Mouse (Mus musculus): Measurements from ENCODE around the gene Sp7. TPM values are rescaled to one million over a fixed set of nuclear protein-coding genes. Genes with fewer than 3 reads are reported as not detected.
"Not testable (repeated sequence)": the region's sequence is repeated elsewhere in the genome, so short reads cannot be mapped to it uniquely, and the experiment has no call there.

Sp7 gene
- polyA plus RNA-seq, 1 experiment from 2014 or later, result 1.0 TPM

DNA sequence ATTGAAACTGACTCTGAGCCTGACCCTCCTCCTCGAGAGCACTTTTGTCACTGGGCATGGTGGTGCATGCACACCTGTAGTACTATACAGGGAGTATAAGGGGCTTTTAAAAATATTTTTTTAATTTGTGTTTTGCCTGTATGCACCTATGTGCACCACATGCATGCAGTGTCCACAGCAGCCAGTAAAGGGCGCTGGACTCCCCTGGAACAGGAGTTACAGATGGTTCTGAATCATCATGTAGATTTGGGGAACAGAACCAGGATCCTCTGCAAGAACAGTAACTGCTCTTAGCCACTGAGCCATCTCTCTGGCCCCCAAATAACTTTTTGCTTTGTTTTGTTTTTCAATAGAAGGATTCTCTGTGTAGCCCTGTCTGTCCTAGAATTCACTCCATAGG is 14.8 kb downstream of the Sp7 start:
- H3K4me3 ChIP-seq, result no peak overlapping the region
- peaks cover 14% of the 10 kb centered on the region for H3K27me3 ChIP-seq (ENCODE audit: insufficient read depth, poor library complexity, severe bottlenecking)
- H3K9me3 ChIP-seq, result no peaks in the 10 kb centered on the region
- H3K27ac ChIP-seq, result no peak overlapping the region
- peaks cover 10% of the 10 kb centered on the region for H3K36me3 ChIP-seq
- H3K4me1 ChIP-seq (replicated peaks), result peaks cover 49% of the 10 kb centered on the region
- 60% methylated on average over 2 of the region's 2 CpGs for WGBS
- no peak for DNase-seq (ENCODE audit: low spot score)

DNA sequence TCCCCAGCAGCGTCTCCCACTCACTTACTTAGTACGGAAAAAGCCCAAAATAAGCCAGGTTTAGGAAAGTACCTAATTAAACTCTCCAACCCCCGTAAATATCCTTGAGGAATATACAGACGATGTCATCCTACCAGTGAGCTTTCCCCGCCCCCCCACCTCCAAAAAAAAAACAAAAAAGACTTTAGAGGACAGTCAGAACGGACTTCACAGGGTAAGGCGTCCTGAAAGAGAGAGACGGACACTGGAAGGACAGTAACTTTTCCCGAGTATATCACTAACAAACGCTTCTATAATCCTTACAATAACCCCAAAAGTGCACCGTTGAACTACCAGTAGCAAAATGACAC is 16.1 kb downstream of the Sp7 start:
- 12% methylated on average over 11 of the region's 11 CpGs for WGBS
- Histone ChIP-seq H3K4me3 (peak overlapping the region; percentile 89), H3K27me3 (ENCODE audit: insufficient read depth, poor library complexity, severe bottlenecking) (peaks cover under 1% of the 10 kb centered on the region; the same call in 1 of the 2 replicates), H3K36me3 (peaks cover 23% of the 10 kb centered on the region), H3K4me1 (replicated peaks) (peaks cover 36% of the 10 kb centered on the region), H3K27ac (peak overlapping the region; percentile 91), H3K9me3 (no peaks in the 10 kb centered on the region)
- DNase-seq (ENCODE audit: low spot score), result no peak

DNA sequence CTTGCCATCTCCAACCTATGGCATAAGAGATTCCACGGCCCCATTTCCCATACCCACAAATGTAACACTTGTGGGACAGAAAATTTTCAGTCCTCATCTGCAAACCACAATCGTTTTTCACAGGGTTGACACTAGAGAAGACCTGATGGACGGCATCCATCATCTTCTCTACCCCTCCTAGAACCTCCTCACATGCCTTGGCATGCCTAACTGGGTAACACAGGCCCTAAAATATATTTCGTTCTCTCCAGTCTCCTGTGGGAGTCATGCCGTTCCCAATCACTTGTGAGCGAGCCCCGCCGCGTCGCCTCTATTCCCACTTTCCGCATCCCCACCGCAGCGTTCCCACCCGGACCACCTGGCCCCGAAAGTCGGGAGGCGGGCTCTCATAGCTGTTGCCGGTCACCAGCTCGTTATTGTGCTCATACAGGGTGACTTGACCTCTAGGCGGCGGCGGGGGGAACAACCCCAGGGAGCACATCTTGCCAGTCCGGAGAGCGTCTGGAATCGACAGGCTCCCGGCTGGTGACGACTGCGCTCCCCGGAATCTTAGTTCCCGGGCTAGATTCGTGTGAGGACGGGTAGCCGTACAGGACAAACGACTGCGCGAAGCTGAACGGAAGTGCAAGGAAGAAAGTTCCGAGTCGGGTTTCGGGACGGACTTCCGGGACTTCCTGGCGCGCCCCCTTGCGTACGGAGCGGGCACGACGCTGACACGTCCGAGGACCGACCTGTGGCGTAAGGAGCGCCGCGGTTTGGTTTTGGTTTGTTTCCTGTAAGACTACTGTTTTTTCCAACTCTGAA is 16.6 kb downstream of the Sp7 start, which contains the start of gene Aaas:
TSS of gene Aaas (minus strand) at position 634 of the 804 bp plus-strand sequence.
- peaks cover 30% of the 10 kb centered on the region for H3K4me1 ChIP-seq (replicated peaks)
- under 1% methylated on average over 56 of the region's 56 CpGs for WGBS
- peak within 1 kb of the TSS; percentile 89 for H3K4me3 ChIP-seq
- no peaks in the 10 kb centered on the region for H3K9me3 ChIP-seq
- peak within 1 kb of the TSS; percentile 91 for H3K27ac ChIP-seq
- peak; percentile 96 for DNase-seq (ENCODE audit: low spot score)
- peaks cover 29% of the 10 kb centered on the region for H3K36me3 ChIP-seq
- no peaks in the 10 kb centered on the region for H3K27me3 ChIP-seq (ENCODE audit: insufficient read depth, poor library complexity, severe bottlenecking)

DNA sequence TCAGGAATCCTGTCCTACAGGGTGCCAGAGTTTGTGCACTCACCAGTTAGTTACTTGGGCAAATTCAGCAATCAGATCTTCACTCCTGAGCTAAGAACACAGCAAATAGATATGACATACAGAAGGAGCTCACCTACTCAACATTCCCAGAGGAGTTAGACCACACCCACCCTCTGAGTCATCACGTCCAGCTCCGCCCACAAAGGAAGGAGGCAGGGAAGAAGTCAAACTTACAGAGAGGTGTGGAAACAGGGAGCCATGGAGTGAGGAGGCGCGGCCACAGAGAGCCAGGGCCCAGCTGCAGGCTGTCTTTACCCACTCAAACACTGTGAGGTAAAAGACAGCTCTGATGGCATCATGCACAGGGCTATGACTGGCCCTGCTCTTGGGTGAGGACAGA is 20.5 kb downstream of the Sp7 start:
- Histone ChIP-seq H3K27ac (no peak overlapping the region), H3K4me3 (no peak overlapping the region), H3K4me1 (replicated peaks) (peaks cover 21% of the 10 kb centered on the region), H3K36me3 (peaks cover 66% of the 10 kb centered on the region), H3K9me3 (no peaks in the 10 kb centered on the region), H3K27me3 (ENCODE audit: insufficient read depth, poor library complexity, severe bottlenecking) (no peaks in the 10 kb centered on the region)
- WGBS, result 83% methylated on average over 4 of the region's 4 CpGs
- DNase-seq (ENCODE audit: low spot score), result no peak

DNA sequence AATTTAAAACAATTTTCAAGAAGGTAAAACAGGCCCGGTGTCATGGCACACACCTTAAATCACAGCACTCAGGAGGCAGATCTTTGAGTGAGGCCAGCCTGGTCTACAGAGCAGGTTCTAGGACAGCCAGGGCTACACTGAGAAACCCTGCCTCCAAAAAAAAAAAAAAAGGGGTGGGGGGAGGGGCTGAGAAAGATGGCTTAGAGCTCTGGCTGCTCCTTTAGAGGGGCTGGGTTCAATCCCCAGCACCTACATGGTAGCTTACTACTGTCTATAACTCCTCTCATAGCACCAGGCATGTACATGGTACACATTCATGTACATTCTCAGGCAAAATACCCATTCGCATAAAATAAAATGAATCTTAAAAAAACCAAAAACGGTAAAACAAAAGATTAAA is 22.5 kb downstream of the Sp7 start:
- Histone ChIP-seq H3K4me1 (replicated peaks) (peaks cover 6% of the 10 kb centered on the region), H3K9me3 (no peaks in the 10 kb centered on the region), H3K27me3 (ENCODE audit: insufficient read depth, poor library complexity, severe bottlenecking) (no peaks in the 10 kb centered on the region), H3K4me3 (no peak overlapping the region), H3K27ac (no peak overlapping the region), H3K36me3 (peaks cover 78% of the 10 kb centered on the region)
- 98% methylated on average over 3 of the region's 3 CpGs for WGBS
- no peak for DNase-seq (ENCODE audit: low spot score)

DNA sequence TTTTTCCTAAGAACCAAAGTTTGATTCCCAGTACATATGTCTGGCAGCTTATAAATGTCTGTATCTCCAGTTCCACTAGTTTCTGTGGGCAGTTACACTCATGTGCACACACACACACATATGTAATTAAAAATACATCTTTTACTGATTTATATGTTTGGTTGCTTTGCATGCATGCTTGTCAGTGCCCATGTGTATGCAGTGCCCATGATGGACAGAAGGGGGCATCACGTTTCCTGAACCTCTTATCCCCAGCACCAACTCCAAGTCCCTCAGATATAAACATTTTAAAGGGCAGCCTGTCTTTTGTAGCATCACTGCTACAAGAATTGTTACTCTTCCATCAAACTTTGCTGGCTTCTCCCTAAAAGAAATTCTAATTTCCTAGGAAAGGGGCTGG is 25.4 kb downstream of the Sp7 start:
- Histone ChIP-seq H3K27ac (no peak overlapping the region), H3K27me3 (ENCODE audit: insufficient read depth, poor library complexity, severe bottlenecking) (no peaks in the 10 kb centered on the region), H3K9me3 (no peaks in the 10 kb centered on the region), H3K4me1 (replicated peaks) (no peaks in the 10 kb centered on the region), H3K4me3 (no peak overlapping the region), H3K36me3 (peaks cover 91% of the 10 kb centered on the region)
- WGBS, result 11% methylated on average over 1 of the region's 1 CpGs
- DNase-seq (ENCODE audit: low spot score), result peak; percentile 46

DNA sequence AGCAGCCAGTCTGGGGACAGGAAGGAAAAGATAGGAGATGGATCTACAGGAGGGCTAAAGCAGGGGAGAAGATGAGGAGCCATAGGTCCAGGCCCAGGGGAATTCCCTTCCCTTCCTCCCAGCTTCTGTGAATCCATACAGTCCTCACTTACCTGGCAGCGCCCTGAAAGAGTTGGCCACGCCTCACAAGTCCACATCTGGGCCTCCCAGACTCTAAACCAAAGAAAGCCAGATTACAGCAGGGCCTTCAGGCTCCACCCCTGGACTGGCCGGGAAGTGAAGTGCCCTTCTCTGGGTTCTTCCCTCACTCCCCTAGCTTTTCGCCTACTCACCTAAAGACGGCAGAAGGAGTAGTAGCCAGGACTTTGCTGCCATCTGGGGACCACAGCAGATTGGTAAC is 27.4 kb downstream of the Sp7 start:
- WGBS, result 84% methylated on average over 5 of the region's 5 CpGs
- Histone ChIP-seq H3K9me3 (no peaks in the 10 kb centered on the region), H3K36me3 (peaks cover 90% of the 10 kb centered on the region), H3K27ac (no peak overlapping the region), H3K4me3 (no peak overlapping the region), H3K4me1 (replicated peaks) (no peaks in the 10 kb centered on the region), H3K27me3 (ENCODE audit: insufficient read depth, poor library complexity, severe bottlenecking) (no peaks in the 10 kb centered on the region)
- DNase-seq (ENCODE audit: low spot score), result no peak

DNA sequence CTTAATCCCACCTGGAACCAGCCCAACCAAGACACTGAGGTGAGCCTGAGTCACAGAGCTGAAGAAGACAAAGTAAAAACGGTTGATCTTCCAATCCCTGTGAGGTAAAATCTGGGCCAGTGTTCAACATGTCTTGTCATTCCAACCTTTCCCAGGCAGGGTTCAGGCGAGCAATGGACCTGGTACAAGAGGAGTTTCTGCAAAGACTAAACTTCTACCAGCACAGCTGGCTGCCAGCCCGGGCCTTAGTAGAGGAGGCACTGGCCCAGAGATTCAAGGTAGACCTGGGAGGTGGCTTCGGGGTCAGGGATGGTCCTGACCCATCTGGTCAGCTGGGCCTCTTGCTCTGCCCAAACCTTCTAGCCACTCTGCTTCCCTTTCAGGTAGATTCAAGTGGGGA is 30.0 kb downstream of the Sp7 start:
- 91% methylated on average over 4 of the region's 4 CpGs for WGBS
- no peak for DNase-seq (ENCODE audit: low spot score)
- Histone ChIP-seq H3K36me3 (peaks cover 90% of the 10 kb centered on the region), H3K4me1 (replicated peaks) (peaks cover 16% of the 10 kb centered on the region), H3K9me3 (no peaks in the 10 kb centered on the region), H3K27me3 (ENCODE audit: insufficient read depth, poor library complexity, severe bottlenecking) (no peaks in the 10 kb centered on the region), H3K4me3 (no peak overlapping the region), H3K27ac (no peak overlapping the region)

DNA sequence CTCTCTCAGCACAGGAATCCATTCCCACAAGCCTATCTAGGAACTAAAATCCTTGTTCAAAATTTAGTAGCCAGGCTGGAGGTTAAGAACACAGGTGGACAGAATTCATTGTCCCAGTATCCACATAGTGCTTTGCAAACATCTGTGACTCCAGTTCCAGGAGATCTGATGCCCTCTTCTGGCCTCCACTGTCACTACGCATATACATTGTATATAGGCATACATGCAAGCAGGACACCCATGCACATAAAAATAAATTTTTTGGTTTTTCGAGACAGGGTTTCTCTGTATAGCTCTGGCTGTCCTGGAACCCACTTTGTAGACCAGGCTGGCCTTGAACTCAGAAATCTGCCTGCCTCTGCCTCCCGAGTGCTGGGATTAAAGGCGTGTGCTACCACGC is 31.1 kb downstream of the Sp7 start:
- Histone ChIP-seq H3K4me1 (replicated peaks) (peaks cover 26% of the 10 kb centered on the region), H3K36me3 (peaks cover 90% of the 10 kb centered on the region)
- H3K9me3 ChIP-seq; H3K27me3 ChIP-seq (ENCODE audit: insufficient read depth, poor library complexity, severe bottlenecking); H3K4me3 ChIP-seq; H3K27ac ChIP-seq: not testable (repeated sequence)
- WGBS, result 92% methylated on average over 5 of the region's 5 CpGs
- DNase-seq (ENCODE audit: low spot score), result peak; percentile 37

DNA sequence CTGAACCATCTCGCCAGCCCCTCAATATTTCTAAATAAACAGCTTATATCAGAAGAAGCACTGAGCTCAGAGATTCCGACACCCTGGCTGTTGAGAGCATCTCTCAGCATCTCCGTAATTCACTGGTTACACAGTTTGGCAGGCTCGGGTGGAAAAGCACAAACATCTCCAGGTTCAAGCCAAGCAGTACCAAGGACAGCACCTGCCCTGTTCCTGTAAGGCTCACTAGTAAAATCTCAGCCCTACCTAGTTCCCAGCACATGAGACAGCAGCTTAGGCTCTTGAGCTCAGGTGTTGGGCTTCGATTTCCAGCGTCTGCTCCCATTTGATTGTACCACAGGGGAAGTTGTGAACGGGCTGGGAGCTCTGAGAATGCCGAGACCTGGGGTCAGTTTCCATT is 31.7 kb downstream of the Sp7 start:
- 90% methylated on average over 8 of the region's 8 CpGs for WGBS
- H3K9me3 ChIP-seq, result no peaks in the 10 kb centered on the region
- peaks cover 26% of the 10 kb centered on the region for H3K4me1 ChIP-seq (replicated peaks)
- peaks cover 92% of the 10 kb centered on the region for H3K36me3 ChIP-seq
- no peak overlapping the region for H3K4me3 ChIP-seq
- no peak overlapping the region for H3K27ac ChIP-seq
- H3K27me3 ChIP-seq (ENCODE audit: insufficient read depth, poor library complexity, severe bottlenecking), result no peaks in the 10 kb centered on the region
- DNase-seq (ENCODE audit: low spot score), result no peak

DNA sequence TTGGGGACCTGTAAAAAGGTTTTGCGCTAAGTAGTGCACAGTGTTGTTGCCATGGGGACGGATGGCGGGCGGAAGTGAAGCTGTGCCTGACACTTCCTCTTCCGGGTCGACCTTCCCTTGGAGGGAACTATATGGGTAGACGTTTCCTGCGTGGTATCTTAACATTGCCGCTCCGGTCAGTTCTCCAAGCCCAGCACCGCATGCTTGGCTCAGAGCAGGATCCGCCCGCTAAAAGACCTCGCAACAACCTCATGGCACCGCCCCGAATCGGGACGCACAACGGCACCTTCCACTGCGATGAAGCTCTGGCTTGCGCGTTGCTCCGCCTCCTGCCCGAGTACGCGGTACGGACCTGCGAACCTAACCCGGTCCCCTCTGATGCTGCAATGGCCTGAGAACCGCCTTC is 35.4 kb downstream of the Sp7 start, which contains the start of gene Myg1:
TSS of gene Myg1 (plus strand) at position 100 of the 406 bp plus-strand sequence.
- peak; percentile 86 for DNase-seq (ENCODE audit: low spot score)
- Histone ChIP-seq H3K4me1 (replicated peaks) (peaks cover 34% of the 10 kb centered on the region), H3K27ac (peak within 1 kb of the TSS; percentile 86), H3K27me3 (ENCODE audit: insufficient read depth, poor library complexity, severe bottlenecking) (no peaks in the 10 kb centered on the region), H3K36me3 (peaks cover 82% of the 10 kb centered on the region), H3K9me3 (no peaks in the 10 kb centered on the region), H3K4me3 (peak within 1 kb of the TSS; percentile 89)
- under 1% methylated on average over 30 of the region's 30 CpGs for WGBS

DNA sequence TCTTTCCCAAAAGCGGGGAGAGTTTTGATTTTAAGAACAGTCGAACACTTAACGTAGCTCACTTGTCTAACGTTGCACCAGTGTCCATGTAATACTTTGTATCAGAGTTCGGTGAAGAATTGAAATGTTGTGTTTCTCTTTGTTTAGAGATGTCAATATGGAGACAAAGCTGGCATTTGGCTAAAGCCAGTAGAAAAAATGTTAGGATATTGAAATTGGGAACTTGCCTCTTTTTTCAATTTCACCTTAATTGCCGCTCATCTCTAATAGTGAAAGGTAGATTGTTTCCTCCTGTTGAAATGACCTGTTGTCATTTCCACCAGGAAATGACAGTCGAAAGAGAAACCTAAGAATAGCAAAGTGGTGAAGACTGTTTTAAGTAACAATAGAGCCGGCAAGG is 40.1 kb downstream of the Sp7 start:
- DNase-seq (ENCODE audit: low spot score), result no peak
- 75% methylated on average over 8 of the region's 8 CpGs for WGBS
- Histone ChIP-seq H3K9me3 (no peaks in the 10 kb centered on the region), H3K4me3 (peak overlapping the region; percentile 85), H3K27me3 (ENCODE audit: insufficient read depth, poor library complexity, severe bottlenecking) (no peaks in the 10 kb centered on the region), H3K27ac (peak overlapping the region; percentile 92), H3K4me1 (replicated peaks) (peaks cover 22% of the 10 kb centered on the region), H3K36me3 (peaks cover 64% of the 10 kb centered on the region)

DNA sequence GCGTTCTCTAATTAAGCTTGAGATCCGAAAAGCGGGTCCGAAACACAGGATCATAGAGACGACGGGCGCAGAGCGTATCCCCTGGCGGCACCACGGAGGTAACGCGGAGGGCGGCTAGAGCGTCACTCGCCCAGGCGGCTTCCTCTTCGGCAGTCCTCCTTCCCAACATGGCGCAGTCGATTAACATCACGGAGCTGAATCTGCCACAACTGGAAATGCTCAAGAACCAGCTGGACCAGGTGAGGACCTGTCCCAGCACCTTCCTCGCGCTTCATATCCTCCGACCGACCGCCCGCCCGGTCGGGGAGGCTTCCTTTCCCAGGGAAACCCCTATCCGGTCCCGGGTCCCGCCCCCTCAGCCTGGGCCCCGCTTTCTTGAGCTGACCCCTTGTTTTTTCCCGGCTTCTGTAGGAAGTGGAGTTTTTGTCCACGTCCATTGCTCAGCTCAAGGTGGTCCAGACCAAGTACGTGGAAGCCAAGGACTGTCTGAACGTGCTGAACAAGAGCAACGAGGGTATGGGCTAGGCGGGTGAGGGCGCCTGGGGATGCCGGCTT is 40.9 kb downstream of the Sp7 start, which contains the start of gene Pfdn5:
TSS of gene Pfdn5 (plus strand) at position 95 of the 555 bp plus-strand sequence.
- peak within 1 kb of the TSS; percentile 85 for H3K4me3 ChIP-seq
- H3K27me3 ChIP-seq (ENCODE audit: insufficient read depth, poor library complexity, severe bottlenecking), result no peaks in the 10 kb centered on the region
- peak within 1 kb of the TSS; percentile 92 for H3K27ac ChIP-seq
- peaks cover 14% of the 10 kb centered on the region for H3K4me1 ChIP-seq (replicated peaks)
- H3K9me3 ChIP-seq, result no peaks in the 10 kb centered on the region
- peak; percentile 83 for DNase-seq (ENCODE audit: low spot score)
- WGBS, result under 1% methylated on average over 40 of the region's 40 CpGs
- peaks cover 68% of the 10 kb centered on the region for H3K36me3 ChIP-seq
